Mouse (Mus musculus): Measurements from ENCODE around the gene Trmt6. TPM values are rescaled to one million over a fixed set of nuclear protein-coding genes. Genes with fewer than 3 reads are reported as not detected.

Gene Trmt6
- polyA plus RNA-seq (2017; shearing (Covaris generic)) = 54.7 TPM

GRCm38 (mm10) chr2:132815608-132816314 is at the start of gene Trmt6, which contains the start of gene Mcm8:
Trmt6 (minus strand) TSS chr2:132816055.
Mcm8 (plus strand) TSS chr2:132816141.

GRCm38 (mm10) chr2:132846407-132847358 is 30.8 kb upstream of the Trmt6 start, which contains the start of gene Crls1:
Crls1 (plus strand) TSS chr2:132846666.

GRCm38 (mm10) chr2:132780978-132781377 is 34.9 kb downstream of the Trmt6 start, which contains the start of gene Chgb:
Chgb (plus strand) TSS chr2:132781278.

Other genes starting within 250 kb of the Trmt6 start
- gene Gpcpd1, start 228.3 kb downstream of the Trmt6 start, polyA plus RNA-seq (2017; shearing (Covaris generic)) = 78.1 TPM
- 40.7 TPM for gene Shld1, start 129.1 kb downstream of the Trmt6 start, polyA plus RNA-seq (2017; shearing (Covaris generic))
- gene Chgb, start 34.8 kb downstream of the Trmt6 start, polyA plus RNA-seq (2017; shearing (Covaris generic)) = not detected
- 2.7 TPM for gene Mcm8, start 86 bp upstream of the Trmt6 start, polyA plus RNA-seq (2017; shearing (Covaris generic))
- gene Crls1, start 30.6 kb upstream of the Trmt6 start, polyA plus RNA-seq (2017; shearing (Covaris generic)) = 0.98 TPM
- 0.48 TPM for gene Lrrn4, start 64.8 kb upstream of the Trmt6 start, polyA plus RNA-seq (2017; shearing (Covaris generic))
- 0.21 TPM for gene Fermt1, start 129.9 kb upstream of the Trmt6 start, polyA plus RNA-seq (2017; shearing (Covaris generic))